Mouse (Mus musculus): ENCODE measurements around the gene Rho.

DNA sequence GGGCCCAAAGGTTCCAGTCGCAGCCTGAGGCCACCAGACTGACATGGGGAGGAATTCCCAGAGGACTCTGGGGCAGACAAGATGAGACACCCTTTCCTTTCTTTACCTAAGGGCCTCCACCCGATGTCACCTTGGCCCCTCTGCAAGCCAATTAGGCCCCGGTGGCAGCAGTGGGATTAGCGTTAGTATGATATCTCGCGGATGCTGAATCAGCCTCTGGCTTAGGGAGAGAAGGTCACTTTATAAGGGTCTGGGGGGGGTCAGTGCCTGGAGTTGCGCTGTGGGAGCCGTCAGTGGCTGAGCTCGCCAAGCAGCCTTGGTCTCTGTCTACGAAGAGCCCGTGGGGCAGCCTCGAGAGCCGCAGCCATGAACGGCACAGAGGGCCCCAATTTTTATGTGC, at the start of gene Rho:
- TF ChIP-seq CTCF (IDR thresholded peaks at IDR 0.05; ENCODE audit: low read depth, low read length) (no peak), GATA1 (IDR thresholded peaks at IDR 0.05; ENCODE audit: borderline replicate concordance, low read length) (no peak)
